Mouse (Mus musculus) spleen, adult 2 months (tissue): ENCODE results near the gene Spsb1.

ENCODE experiments used
- CTCF ChIP-seq: fragments of 200-500 bp; IDR thresholded peaks from 2 replicates; pipeline ENCODE4 v1.5.1; 2011; ENCODE audit warnings: mild to moderate bottlenecking, inconsistent platforms; ENCODE audit not compliant: insufficient read depth, insufficient read length, insufficient replicate concordance; ENCODE audit errors: extremely low read depth
- POLR2A ChIP-seq: fragments of 200-500 bp; IDR thresholded peaks from 2 replicates; pipeline ENCODE4 v1.6.1; 2011; ENCODE audit warnings: low read depth, low read length, inconsistent platforms

DNA sequence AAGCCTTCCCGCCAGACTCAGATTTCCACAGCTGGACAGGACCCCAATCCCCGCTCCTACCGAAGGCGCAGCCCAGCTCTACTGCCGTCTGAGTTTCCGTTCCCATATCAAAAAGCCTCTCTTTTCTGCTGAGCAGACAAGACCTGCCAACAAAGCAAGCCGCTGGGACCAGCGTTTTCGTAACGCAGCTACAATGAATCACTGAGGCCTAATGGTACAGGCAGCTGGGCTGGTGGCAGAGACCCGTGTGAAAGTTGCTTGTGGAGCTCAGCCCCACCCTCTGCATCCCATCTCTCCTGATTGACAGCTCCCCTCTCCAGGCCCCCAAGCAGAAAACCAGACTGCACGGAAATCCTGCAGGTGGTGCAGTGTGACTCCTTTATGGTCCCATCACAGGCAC lies 34.0 kb downstream of the Spsb1 start:
- TF ChIP-seq CTCF (no peak), POLR2A (no peak)
